Mouse (Mus musculus) bone marrow, adult 2 months (tissue): Measurements from ENCODE around the gene Panx1.

Experiments
- CTCF ChIP-seq: fragments of 200-500 bp; IDR thresholded peaks from 2 replicates; pipeline ENCODE4 v1.5.1; 2011; ENCODE audit warnings: low read length, control low read depth; ENCODE audit not compliant: control insufficient read depth, insufficient read depth
- POLR2A ChIP-seq: fragments of 200-500 bp; IDR thresholded peaks from 2 replicates; pipeline ENCODE4 v1.6.1; 2011; ENCODE audit warnings: low read depth, mild to moderate bottlenecking, control low read depth, low read length, borderline replicate concordance; ENCODE audit not compliant: control insufficient read depth

- TF ChIP-seq CTCF, result no peak
- no peak for TF ChIP-seq POLR2A
Observed at GRCm38 (mm10) chr9:14982683-14983082, 62.6 kb downstream of the Panx1 start.
